Mouse (Mus musculus) MEL (cell line): ENCODE results near the gene Glipr2.

Source experiments
- CTCF ChIP-seq, 3 experiments: IDR thresholded peaks in 2 of 3; conservative IDR thresholded peaks in 1 of 3; 2 replicates each; pipeline ENCODE4 v1.5.1; 2011 to 2012; ENCODE audit warnings: low read length in 3 of 3, low read depth in 2 of 3, mild to moderate bottlenecking in 2 of 3, improper control_type of control experiment in 1 of 3, inconsistent platforms in 1 of 3, mixed read lengths in 1 of 3, moderate library complexity in 1 of 3; ENCODE audit not compliant: control insufficient read depth in 1 of 3, insufficient read depth in 1 of 3, poor library complexity in 1 of 3, severe bottlenecking in 1 of 3
- E2F4 ChIP-seq: IDR thresholded peaks from 2 replicates; pipeline ENCODE4 v1.6.1; 2011; ENCODE audit warnings: low read depth, low read length, improper control_type of control experiment, borderline replicate concordance
- ELF1 ChIP-seq: IDR thresholded peaks from 2 replicates; pipeline ENCODE4 v1.6.1; 2014; ENCODE audit warnings: low read depth, mild to moderate bottlenecking, inconsistent platforms, low read length, improper control_type of control experiment, moderate library complexity
- EP300 ChIP-seq, 2 experiments: IDR thresholded peaks; 2 replicates each; pipeline ENCODE4 v1.6.1; 2011; ENCODE audit warnings: improper control_type of control experiment in 2 of 2, low read length in 2 of 2, low read depth in 1 of 2, mild to moderate bottlenecking in 1 of 2
- HCFC1 ChIP-seq: IDR thresholded peaks from 2 replicates; pipeline ENCODE4 v1.6.1; 2012; ENCODE audit warnings: low read depth, mild to moderate bottlenecking, inconsistent platforms, low read length, improper control_type of control experiment, moderate library complexity
- MAX ChIP-seq: IDR thresholded peaks from 2 replicates; pipeline ENCODE4 v1.6.1; 2011; ENCODE audit warnings: low read length, improper control_type of control experiment
- POLR2A ChIP-seq, 2 experiments: IDR thresholded peaks; 2 replicates each; pipeline ENCODE4 v1.6.1; 2011 to 2012; ENCODE audit warnings: low read length in 2 of 2, mild to moderate bottlenecking in 2 of 2, control low read depth in 1 of 2, improper control_type of control experiment in 1 of 2, low read depth in 1 of 2, moderate library complexity in 1 of 2; ENCODE audit not compliant: control insufficient read depth in 1 of 2, insufficient read depth in 1 of 2, poor library complexity in 1 of 2
- POLR2AphosphoS2 ChIP-seq: IDR thresholded peaks from 2 replicates; pipeline ENCODE4 v1.6.1; 2011; ENCODE audit warnings: low read length, improper control_type of control experiment
- RCOR1 ChIP-seq: IDR thresholded peaks from 2 replicates; pipeline ENCODE4 v1.6.1; 2012; ENCODE audit warnings: low read depth, mild to moderate bottlenecking, inconsistent platforms, low read length, improper control_type of control experiment
- SIN3A ChIP-seq: IDR thresholded peaks from 2 replicates; pipeline ENCODE4 v1.6.1; 2012; ENCODE audit warnings: low read length, improper control_type of control experiment, inconsistent platforms
- SMC3 ChIP-seq: IDR thresholded peaks from 2 replicates; pipeline ENCODE4 v1.6.1; 2011; ENCODE audit warnings: low read depth, low read length, improper control_type of control experiment
- USF1 ChIP-seq: IDR thresholded peaks from 2 replicates; pipeline ENCODE4 v1.6.1; 2014; ENCODE audit warnings: low read depth, mild to moderate bottlenecking, inconsistent platforms, low read length, improper control_type of control experiment, moderate library complexity
- ZNF384 ChIP-seq: IDR thresholded peaks from 2 replicates; pipeline ENCODE4 v1.6.1; 2012; ENCODE audit warnings: low read depth, mild to moderate bottlenecking, inconsistent platforms, low read length, improper control_type of control experiment

DNA sequence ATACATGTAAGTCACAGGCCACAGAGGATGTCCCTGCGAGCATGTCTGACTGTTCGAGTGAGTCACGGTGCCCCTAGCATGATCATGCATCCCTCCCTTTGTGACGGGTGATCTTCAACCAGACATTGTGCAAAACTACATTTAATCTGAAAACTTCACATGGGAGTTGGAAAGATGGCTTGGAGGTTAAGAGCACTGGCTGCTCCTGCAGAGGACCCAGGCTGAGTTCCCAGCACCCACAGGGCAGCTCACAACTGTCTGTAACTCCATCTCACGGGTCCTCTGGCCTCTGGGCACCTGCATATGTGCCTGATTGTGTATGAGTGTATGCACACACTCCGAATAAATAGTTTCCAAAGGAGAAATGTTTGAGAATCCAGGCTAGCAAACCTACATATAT, 67.0 kb downstream of the Glipr2 start:
- TF ChIP-seq POLR2A (IDR thresholded peaks at IDR 0.05; ENCODE audit: control insufficient read depth in 1 of 2, insufficient read depth in 1 of 2, low read depth in 1 of 2, low read length in 2 of 2, poor library complexity in 1 of 2) (no peak), USF1 (no peak), RCOR1 (no peak), CTCF (IDR thresholded peaks at IDR 0.05 in 2 of 3, conservative IDR thresholded peaks at IDR 0.05 in 1 of 3; ENCODE audit: control insufficient read depth in 1 of 3, insufficient read depth in 1 of 3, low read depth in 2 of 3, low read length in 3 of 3, poor library complexity in 1 of 3, severe bottlenecking in 1 of 3) (no peak), POLR2AphosphoS2 (no peak), ELF1 (no peak), E2F4 (no peak), MAX (no peak), EP300 (IDR thresholded peaks at IDR 0.05; ENCODE audit: low read depth in 1 of 2, low read length in 2 of 2) (no peak), HCFC1 (no peak), ZNF384 (no peak), SMC3 (no peak), SIN3A (no peak)
